Mouse (Mus musculus) intestine, embryonic 16.5 days (tissue): ENCODE data around the gene Selplg. TPM values are rescaled to one million over a fixed set of nuclear protein-coding genes. Genes with fewer than 3 reads are reported as not detected.

Experiments used
- ATAC-seq: fragments of 200-750 bp; cut with Nextera tagmentation; 2 replicates; pipeline ENCODE4 v1.8.0; 2017; ENCODE audit warnings: moderate TSS enrichment, moderate library complexity
- H3K27ac ChIP-seq: fragments of 300-500 bp; sonication (generic); 2 replicates; pipeline ENCODE4 v1.5.1; 2014; ENCODE audit warnings: mild to moderate bottlenecking, low read length
- H3K27me3 ChIP-seq: fragments of 300-500 bp; sonication (generic); replicated peaks from 2 replicates; pipeline ENCODE4 v1.6.1; 2014; ENCODE audit warnings: low read length, control low read depth, mixed read lengths; ENCODE audit not compliant: control insufficient read depth, insufficient read depth
- H3K36me3 ChIP-seq: fragments of 300-500 bp; sonication (generic); 2 replicates; pipeline ENCODE4 v1.6.1; 2014; ENCODE audit warnings: low read length, control low read depth; ENCODE audit not compliant: control insufficient read depth, insufficient read depth
- H3K4me1 ChIP-seq: fragments of 300-500 bp; sonication (generic); 2 replicates; pipeline ENCODE4 v1.6.1; 2014; ENCODE audit warnings: low read length, control low read depth, mixed read lengths; ENCODE audit not compliant: control insufficient read depth, insufficient read depth
- H3K4me2 ChIP-seq: fragments of 300-500 bp; sonication (generic); 2 replicates; pipeline ENCODE4 v1.6.1; 2014; ENCODE audit warnings: low read depth, low read length, control low read depth
- H3K4me3 ChIP-seq: fragments of 300-500 bp; sonication (generic); 2 replicates; pipeline ENCODE4 v1.5.1; 2014; ENCODE audit warnings: mild to moderate bottlenecking, low read length
- H3K9ac ChIP-seq: fragments of 300-500 bp; sonication (generic); 2 replicates; pipeline ENCODE4 v1.6.1; 2014; ENCODE audit warnings: low read depth, low read length
- H3K9me3 ChIP-seq: fragments of 300-500 bp; sonication (generic); 2 replicates; pipeline ENCODE4 v1.6.1; 2016; ENCODE audit warnings: low read length, control low read depth; ENCODE audit not compliant: control insufficient read depth
- WGBS: fragments of 180-500 bp; shearing (Covaris S2); extraction: QIAGEN DNeasy Blood & Tissue Kit; methylation state at CpG from one replicate; pipeline ENCODE4 v1.1.7; 2014; 5-methylcytosine and 5-hydroxymethylcytosine counted together
- polyA plus RNA-seq: library from polyadenylated mRNA; unstranded; fragments of >200 nt; fragmentation: Nextera tagmentation; extraction: Ambion mirVana; gene quantifications from 2 replicates; pipeline ENCODE4 v1.2.1, GENCODE M21; 2015

Selplg gene
- polyA plus RNA-seq, 1 experiment from 2014 or later: 6.8 TPM

DNA sequence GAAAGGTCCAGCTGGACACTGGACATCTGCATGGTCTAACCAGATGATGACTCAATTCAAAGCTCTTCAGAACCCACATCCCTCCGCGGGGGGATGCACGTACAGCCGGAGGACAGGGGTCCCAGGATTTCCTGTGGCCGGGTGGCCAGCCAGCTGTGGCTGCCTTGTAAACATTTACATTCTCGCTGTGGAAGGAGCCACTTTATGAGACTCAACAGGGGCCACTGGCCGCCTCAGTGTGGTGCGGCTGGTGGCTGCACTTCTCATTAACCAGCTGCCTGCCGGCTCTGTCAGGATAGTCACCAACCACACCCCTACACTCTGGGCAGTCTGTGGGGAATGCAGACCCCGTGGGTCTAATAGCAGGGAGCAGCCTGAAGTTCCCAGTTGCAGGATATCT lies 26.0 kb downstream of the Selplg start:
- Histone ChIP-seq H3K4me2 (no peak overlapping the region), H3K9me3 (0 out of 2 replicates have a peak, but pooled peaks cover under 1% of the 10 kb centered on the region), H3K27ac (0 out of 2 replicates have a peak overlapping the region, but pooled peaks have one; percentile 29), H3K36me3 (no peaks in the 10 kb centered on the region), H3K27me3 (no peaks in the 10 kb centered on the region), H3K4me3 (no peak overlapping the region), H3K4me1 (peaks cover 14% of the 10 kb centered on the region; the same call in 1 of the 2 replicates), H3K9ac (no peak overlapping the region)
- peak; percentile 63 for ATAC-seq
- 9% methylated on average over 10 of the region's 10 CpGs for WGBS

DNA sequence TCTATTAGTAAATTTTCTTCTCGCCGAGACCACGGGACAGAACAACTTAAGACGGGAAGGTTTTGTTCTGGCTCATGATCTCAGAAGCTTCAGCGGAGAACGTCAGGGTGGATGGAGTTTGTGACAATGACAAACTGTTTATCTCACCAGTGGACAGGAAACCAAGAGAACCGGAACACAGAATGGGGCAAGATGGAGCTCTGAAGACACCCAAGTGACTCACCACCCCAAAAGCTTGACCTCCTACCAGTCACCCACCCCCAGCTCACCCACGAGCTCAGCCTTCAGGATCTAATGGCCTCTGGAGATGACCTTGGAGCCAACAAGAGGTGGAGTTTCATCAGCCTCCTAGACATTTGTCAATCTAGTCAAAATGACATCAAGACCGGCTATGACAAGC lies 27.1 kb downstream of the Selplg start:
- 80% methylated on average over 9 of the region's 9 CpGs for WGBS
- no peaks in the 10 kb centered on the region for H3K9me3 ChIP-seq
- peaks cover 20% of the 10 kb centered on the region for H3K4me1 ChIP-seq
- H3K9ac ChIP-seq: no peak overlapping the region
- H3K36me3 ChIP-seq: no peaks in the 10 kb centered on the region
- no peak overlapping the region for H3K4me2 ChIP-seq
- ATAC-seq: no peak
- no peak overlapping the region for H3K4me3 ChIP-seq
- no peaks in the 10 kb centered on the region for H3K27me3 ChIP-seq
- H3K27ac ChIP-seq: no peak overlapping the region

DNA sequence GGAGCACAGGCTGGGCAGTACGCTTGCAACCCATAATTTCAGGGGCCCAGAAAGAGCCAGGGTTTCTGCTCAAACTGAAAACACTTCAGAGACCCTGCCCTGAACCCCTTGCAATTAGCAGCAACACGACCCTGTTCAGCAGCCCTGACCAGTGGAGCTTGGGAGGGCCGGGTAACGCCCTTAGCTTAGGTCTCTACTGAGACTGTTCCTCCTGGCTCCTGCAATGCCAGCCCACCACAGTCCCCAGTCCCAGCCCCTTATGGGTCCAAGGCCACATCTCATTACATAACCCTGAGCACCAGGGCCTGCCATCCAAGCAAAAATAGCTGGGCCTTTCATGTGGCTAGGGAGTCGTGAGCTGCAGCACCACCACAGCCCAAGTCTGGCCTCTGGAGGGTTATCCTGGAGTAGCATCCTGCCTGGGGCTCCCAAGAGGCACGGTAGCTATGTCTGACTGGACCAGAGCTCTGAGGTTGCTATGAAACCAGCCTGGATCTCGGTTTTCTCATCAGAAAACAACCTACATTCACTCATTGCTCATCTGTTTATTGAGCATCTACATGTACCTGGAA lies 28.0 kb downstream of the Selplg start:
- Histone ChIP-seq H3K4me3 (no peak overlapping the region), H3K9me3 (no peaks in the 10 kb centered on the region), H3K27me3 (no peaks in the 10 kb centered on the region), H3K27ac (no peak overlapping the region), H3K4me1 (peaks cover 24% of the 10 kb centered on the region), H3K36me3 (no peaks in the 10 kb centered on the region), H3K9ac (no peak overlapping the region), H3K4me2 (no peak overlapping the region)
- ATAC-seq: no peak
- 58% methylated on average over 7 of the region's 7 CpGs for WGBS

DNA sequence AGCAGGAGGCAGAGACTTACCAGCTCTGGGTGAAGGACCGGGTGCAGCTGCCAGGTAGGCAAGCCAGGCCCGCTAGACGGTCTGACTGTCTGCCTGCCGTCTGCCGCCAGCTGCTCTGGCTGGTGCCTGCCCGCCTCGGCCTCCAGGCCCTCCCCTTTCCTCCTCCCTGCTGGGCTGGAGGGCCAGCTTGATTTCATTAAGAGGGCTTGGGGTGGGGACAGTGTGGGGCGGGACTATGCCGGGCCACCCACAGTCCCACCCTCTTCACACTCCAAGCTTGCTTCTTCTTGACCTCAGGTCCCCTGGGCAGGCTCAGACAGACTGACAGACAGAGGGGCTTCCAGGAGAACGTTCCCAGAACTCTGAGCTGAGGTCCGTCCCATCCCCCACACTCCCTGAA lies 32.2 kb downstream of the Selplg start, which contains the start of gene Tmem119:
Gene Tmem119, minus strand, starts transcription at position 237 of the 400 bp plus-strand sequence.
- no peaks in the 10 kb centered on the region for H3K36me3 ChIP-seq
- H3K27me3 ChIP-seq: no peaks in the 10 kb centered on the region
- no peaks in the 10 kb centered on the region for H3K9me3 ChIP-seq
- H3K4me3 ChIP-seq: peak within 1 kb of the TSS; percentile 52
- peak within 1 kb of the TSS; percentile 82 for H3K27ac ChIP-seq
- H3K4me1 ChIP-seq: peaks cover 31% of the 10 kb centered on the region
- H3K9ac ChIP-seq: peak within 1 kb of the TSS; percentile 65
- peak; percentile 89 for ATAC-seq
- peak within 1 kb of the TSS; percentile 55 for H3K4me2 ChIP-seq
- under 1% methylated on average over 11 of the region's 11 CpGs for WGBS

DNA sequence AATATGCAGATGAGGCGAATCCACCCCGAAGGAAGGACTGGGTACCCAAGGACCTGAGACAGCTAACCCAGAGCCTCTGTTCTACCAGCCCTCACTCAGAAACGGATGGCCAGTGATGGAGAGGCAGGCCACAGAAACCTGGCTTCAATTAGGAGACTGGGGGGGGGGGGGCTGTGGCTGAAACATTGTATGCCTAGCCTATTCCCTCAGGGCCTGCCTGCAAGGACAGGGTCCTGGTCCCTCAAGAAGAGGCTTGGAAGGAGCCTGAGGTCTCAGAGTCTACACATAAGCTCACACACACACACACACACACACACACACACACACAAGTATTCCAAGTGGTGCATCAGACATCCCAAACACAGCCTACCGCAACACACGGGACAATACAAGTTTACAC lies 32.8 kb downstream of the Selplg start:
- peak overlapping the region; percentile 65 for H3K9ac ChIP-seq
- no peaks in the 10 kb centered on the region for H3K27me3 ChIP-seq
- no peaks in the 10 kb centered on the region for H3K36me3 ChIP-seq
- no peaks in the 10 kb centered on the region for H3K9me3 ChIP-seq
- ATAC-seq: no peak
- peaks cover 31% of the 10 kb centered on the region for H3K4me1 ChIP-seq
- H3K27ac ChIP-seq: peak overlapping the region; percentile 82
- H3K4me3 ChIP-seq: peak overlapping the region; percentile 52
- peak overlapping the region; percentile 55 for H3K4me2 ChIP-seq
- WGBS: 39% methylated on average over 5 of the region's 5 CpGs

DNA sequence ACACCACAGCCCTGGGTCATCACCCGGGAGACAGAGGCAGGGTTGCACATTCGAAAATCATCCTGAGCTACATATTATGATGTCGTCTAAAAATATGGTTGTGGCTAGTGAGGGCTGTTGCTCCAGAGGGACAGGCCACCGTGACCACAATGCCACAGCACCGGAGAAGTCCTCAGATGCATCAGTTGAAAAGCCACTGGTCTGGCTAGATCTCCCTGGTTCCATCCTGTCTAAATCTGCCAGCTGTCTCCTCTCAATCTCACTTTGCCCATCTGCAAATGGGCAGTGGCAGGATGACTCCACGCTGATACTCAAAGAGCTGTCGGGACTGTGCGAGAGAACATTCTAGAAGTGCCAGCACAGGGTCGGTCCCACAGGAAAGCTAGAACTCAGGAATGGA lies 33.9 kb downstream of the Selplg start:
- Histone ChIP-seq H3K4me1 (peaks cover 26% of the 10 kb centered on the region), H3K27ac (no peak overlapping the region), H3K9ac (peak overlapping the region; percentile 65), H3K9me3 (no peaks in the 10 kb centered on the region), H3K27me3 (no peaks in the 10 kb centered on the region), H3K36me3 (no peaks in the 10 kb centered on the region), H3K4me3 (peak overlapping the region; percentile 52; the same call in 1 of the 2 replicates), H3K4me2 (peak overlapping the region; percentile 55)
- WGBS: 67% methylated on average over 9 of the region's 9 CpGs
- ATAC-seq: no peak

DNA sequence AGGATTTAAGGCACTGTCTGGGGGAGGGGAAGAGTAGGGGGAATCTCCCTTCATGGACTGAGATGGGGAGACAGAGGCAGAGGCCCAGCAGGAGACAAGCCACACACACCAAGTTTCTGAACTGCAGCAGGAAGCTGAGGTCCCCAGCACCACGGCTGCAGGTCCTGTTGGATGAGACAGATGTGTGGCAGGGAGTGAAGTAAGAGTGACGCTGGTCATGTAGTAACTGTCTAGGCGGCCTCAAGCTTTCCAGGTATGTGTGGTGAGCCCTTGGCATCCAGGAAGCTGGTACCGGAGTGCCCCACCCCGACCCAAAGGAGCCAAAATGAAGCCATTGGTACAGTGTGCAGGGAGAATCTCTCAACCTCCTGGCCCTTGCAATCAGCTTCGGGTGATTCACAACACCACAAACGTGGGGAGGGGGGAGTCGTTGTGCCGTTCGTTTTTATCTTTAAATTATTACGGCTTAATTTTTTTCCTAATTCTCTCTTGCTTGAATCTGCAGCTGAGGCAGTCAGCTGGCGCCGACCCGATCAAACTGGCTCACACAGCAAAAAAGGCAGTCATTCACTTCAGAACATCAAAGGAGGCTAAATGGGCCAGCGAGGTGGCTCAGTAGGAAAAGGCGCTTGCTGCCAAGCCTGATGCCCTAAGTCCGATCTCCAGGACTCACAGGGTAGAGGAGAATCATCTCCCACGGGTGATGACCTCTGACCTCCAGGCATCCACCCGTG lies 35.1 kb downstream of the Selplg start:
- no peaks in the 10 kb centered on the region for H3K36me3 ChIP-seq
- H3K4me3 ChIP-seq: peak overlapping the region; percentile 52
- H3K4me2 ChIP-seq: peak overlapping the region; percentile 55
- peak overlapping the region; percentile 61 for H3K9ac ChIP-seq
- ATAC-seq: no peak
- peaks cover 26% of the 10 kb centered on the region for H3K4me1 ChIP-seq
- peak overlapping the region; percentile 61 for H3K27ac ChIP-seq
- H3K9me3 ChIP-seq: no peaks in the 10 kb centered on the region
- H3K27me3 ChIP-seq: no peaks in the 10 kb centered on the region
- WGBS: 20% methylated on average over 19 of the region's 19 CpGs

DNA sequence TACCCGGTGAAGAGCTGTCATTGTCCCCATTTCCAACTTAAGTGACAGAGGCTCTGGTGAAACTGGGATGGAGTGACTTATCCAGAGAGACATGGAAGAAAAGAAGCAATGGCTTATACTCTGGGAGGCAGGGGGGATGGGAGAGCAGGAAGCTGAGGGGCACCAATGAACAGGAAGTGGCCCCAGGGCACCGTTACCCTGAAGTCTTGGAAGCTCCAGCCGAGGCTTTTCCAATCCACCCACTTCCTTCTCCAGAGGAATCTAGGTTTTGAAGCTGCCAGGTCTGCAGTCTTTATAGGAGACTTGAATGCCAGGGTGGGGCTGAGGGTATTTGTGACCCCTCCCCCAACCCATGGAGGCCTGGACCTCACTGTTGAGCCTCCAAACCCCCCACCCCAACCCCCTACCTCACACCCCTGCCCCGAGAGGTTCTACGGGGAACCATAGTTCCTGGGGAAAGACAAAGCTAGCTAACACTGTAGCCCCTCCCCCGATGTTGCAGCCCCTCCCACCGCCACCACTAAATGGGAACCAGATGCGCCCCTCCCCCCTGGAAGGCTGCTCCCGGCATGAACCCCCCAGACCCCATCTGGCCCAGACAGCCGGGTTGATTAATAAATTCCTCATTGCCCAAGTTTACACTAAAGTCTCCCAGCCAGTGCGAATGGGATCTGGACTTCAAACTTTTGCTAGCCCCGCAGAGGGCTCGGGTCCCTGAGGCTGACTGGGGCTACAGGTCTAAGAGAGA lies 35.9 kb downstream of the Selplg start:
- H3K27me3 ChIP-seq: no peaks in the 10 kb centered on the region
- 8% methylated on average over 13 of the region's 13 CpGs for WGBS
- no peaks in the 10 kb centered on the region for H3K9me3 ChIP-seq
- peaks cover 28% of the 10 kb centered on the region for H3K4me1 ChIP-seq
- H3K4me3 ChIP-seq: peak overlapping the region; percentile 52
- H3K36me3 ChIP-seq: no peaks in the 10 kb centered on the region
- peak overlapping the region; percentile 55 for H3K4me2 ChIP-seq
- peak overlapping the region; percentile 61 for H3K9ac ChIP-seq
- peak; percentile 12; the same call in 1 of the 2 replicates for ATAC-seq
- H3K27ac ChIP-seq: peak overlapping the region; percentile 61
